Mouse (Mus musculus) brain, embryonic 14.5 days (tissue): ENCODE measurements at regions not wholly inside any gene's neighbourhood (a gene's known extent, or its start where the extent isn't known, plus 50 kb on each side); places are given as distances from the start of the nearest gene placed in this dataset.

ENCODE experiments used
- DNase-seq: peaks from one replicate; pipeline ENCODE4 v3.0.0-alpha.2; 2011; ENCODE audit warnings: low read depth
- CTCF ChIP-seq: fragments of 200-500 bp; IDR thresholded peaks from 2 replicates; pipeline ENCODE4 v1.5.1; 2012; ENCODE audit warnings: inconsistent platforms, mild to moderate bottlenecking, moderate library complexity, borderline replicate concordance; ENCODE audit not compliant: insufficient read depth, insufficient read length; ENCODE audit errors: extremely low read depth
- POLR2A ChIP-seq: fragments of 200-500 bp; IDR thresholded peaks from 2 replicates; pipeline ENCODE4 v1.6.1; 2012; ENCODE audit warnings: mild to moderate bottlenecking, inconsistent platforms, borderline replicate concordance; ENCODE audit not compliant: poor library complexity, insufficient read depth, insufficient read length, severe bottlenecking; ENCODE audit errors: extremely low read depth

DNA sequence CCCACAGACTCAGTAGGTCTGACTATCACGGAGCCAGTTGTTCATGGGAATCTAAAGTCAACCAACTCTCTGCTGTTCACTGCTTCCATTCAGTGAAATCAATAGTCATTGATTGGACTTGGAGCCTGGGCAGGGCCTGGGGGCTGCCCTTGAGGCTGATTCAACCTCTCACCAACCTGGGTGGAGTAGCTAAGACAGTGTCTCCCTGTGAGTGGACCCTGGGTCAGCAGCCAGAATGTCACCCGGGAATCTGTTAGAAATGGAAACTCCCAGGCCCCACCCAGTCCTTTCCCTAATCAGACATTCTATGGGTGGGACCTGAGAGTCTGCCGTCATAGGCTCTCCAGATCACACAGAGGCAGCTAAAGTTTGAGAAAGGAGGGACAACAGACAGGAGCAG lies 262.4 kb downstream of the Dhx35 start:
- no peak for TF ChIP-seq POLR2A
- TF ChIP-seq CTCF = no peak
- DNase-seq = no peak

DNA sequence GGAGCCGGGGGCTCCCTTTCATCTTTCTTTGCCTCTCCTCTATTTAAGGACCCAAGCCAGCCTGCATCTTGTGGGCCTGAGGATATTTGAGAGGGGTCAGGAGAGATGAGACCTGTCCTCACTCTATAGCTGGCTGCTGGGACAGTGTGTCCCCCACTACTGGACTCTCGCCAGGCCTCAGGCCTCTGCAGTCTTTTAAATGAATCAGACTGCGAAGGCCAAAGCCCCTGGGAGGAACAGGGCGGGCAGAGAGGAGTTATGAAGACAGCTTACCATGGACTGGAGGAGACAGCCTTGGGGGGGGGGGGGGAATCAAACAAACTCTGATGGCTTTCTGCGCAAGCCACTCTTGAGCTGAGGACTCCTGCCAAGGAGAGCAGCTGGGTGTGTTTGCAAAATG lies 262.9 kb downstream of the Dhx35 start:
- DNase-seq = peak; percentile 32
- no peak for TF ChIP-seq CTCF
- TF ChIP-seq POLR2A = no peak

DNA sequence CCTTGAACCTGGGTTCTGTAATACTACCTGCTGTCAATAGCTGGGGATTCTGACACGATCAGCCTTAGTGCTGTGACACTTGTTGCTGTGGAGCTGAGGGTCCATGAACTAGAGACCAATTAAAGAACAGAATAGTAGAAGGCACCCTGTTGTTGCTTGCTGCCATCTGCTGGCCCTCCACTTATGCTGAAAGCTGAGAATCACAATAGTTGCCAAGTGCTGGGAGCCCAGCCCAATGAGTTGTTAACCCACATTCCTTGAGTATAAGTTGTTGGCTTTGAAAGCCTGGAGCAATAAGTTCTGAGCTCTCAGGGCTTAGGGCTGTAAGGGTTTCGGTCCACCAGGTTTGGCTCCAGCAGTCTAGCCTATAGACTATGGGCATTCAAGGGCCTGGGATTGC lies 267.7 kb downstream of the Dhx35 start:
- TF ChIP-seq POLR2A = no peak
- no peak for TF ChIP-seq CTCF
- DNase-seq = peak; percentile 40

DNA sequence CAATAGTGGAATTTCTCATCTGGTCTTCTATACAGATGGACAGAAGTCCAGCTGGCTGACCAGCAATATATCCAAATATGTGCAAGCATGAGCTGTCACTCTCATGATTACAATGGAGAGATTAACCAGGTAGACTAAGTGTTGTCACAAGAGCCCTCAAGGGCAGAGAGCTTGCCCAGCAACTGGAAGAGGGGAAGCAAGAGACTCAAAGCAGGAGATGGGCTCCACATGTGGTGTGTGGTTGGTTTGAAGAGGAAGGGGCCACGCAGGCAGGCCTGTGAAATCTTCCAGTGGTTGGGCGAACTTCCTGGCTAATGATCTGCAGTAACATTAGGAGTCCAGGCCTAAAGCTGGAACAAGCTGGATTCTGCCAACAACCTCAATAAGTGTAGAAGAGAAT lies 268.1 kb downstream of the Dhx35 start:
- DNase-seq = no peak
- TF ChIP-seq CTCF = no peak
- TF ChIP-seq POLR2A = no peak

DNA sequence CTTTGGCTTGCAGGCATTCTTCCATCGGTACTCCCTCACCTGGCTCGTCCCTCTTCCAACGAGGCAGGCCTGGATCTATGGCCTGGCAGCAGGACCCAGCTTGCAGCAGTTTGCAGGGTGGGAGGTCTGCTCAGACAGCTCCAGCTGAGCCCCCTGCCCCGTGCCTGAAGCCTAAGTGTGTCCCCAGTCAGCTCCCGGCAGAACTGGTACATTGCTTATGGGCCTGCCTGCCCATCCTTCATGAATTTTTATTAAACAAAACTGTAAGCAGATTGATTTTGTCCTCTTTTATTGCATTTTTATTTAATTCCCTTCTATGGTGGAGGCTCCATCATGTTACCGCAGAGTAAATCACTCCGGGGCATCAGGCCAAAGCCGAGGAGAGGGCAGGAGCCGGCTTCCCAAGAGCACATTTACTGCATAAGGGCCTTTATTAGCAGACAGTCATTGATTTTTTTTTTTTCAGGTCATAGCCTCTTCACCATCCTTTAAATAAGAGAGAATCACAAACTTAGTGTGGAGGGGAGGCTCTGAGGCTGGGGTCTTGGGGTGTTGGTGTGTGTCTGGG lies 269.9 kb downstream of the Dhx35 start:
- TF ChIP-seq CTCF (no peak), POLR2A (no peak)
- DNase-seq = no peak

DNA sequence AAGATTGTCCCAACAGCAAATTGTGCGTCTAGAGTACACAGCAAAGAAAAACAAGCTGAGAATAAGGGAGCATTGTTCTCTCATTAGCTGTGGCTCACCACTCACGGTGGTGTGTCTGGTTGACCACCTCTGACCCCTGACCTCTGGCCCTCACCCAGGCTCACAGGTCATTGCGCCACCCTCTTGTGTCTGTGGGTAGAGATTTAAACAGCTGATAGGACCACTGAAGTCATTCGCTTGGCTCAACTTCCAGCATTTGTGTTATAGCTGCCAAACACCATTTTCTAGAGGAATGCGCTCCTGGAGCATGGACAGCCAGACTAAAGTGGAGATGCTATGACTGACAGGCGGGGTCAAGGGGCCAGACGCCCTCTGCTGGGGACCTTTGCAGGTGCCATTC lies 272.9 kb downstream of the Dhx35 start:
- TF ChIP-seq CTCF = no peak
- no peak for DNase-seq

DNA sequence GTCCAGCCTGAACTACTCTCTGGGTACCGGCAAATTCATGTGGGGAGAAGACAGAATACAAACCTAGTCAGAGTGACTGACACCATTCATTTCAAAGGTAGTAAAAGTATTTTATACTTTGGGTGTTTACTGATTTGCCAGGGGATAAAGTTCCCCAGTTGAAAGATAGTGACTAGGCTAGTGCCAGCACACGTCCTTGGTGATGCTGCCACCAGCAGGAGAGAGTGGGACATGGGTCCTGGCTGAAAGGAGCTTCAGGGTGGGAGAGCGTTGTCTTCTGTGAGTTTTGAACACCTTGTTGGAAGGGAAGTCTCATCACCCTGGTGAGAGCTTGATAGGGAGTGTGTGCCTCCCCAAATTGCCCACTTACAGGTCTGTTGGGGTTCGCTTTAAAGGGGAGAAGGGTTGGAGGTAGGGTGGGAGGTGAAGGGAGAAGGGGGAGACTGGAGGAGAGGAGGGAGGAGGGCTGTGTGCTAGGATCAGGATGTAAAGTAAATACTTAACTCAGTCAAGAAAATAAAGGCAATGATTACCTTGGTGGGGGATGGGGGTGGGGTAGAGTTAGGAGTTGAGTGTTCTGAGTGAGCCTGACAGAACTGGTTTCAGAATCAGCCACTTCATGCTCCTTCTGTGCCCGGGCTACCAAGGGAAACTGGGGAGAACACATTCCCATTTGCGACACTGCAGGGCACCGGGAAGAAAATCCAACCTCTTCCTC lies 273.9 kb downstream of the Dhx35 start:
- TF ChIP-seq POLR2A = no peak
- TF ChIP-seq CTCF = peak; percentile 18; the same call in 1 of the 2 replicates
- no peak for DNase-seq

DNA sequence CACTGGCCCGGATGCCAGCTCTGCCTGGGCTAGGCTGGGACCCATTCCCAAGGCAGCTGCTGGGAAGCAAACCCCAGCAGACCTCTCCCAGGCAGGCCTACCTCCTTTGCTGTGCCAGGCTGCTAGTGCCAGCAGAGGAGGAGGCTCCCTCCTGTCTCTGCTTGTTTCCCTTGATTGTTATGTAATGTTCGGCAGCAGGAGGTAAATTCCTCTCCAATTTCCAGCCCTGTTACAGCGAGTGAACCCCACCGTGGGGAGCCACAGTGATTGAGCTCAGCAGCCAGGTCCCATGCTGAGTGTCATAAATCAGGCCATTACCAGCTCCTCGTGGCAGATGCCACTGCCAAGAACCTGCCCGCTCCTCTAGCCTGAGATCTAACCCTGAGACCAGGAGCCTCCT lies 274.6 kb downstream of the Dhx35 start:
- TF ChIP-seq POLR2A (no peak), CTCF (no peak)
- peak; percentile 74 for DNase-seq

DNA sequence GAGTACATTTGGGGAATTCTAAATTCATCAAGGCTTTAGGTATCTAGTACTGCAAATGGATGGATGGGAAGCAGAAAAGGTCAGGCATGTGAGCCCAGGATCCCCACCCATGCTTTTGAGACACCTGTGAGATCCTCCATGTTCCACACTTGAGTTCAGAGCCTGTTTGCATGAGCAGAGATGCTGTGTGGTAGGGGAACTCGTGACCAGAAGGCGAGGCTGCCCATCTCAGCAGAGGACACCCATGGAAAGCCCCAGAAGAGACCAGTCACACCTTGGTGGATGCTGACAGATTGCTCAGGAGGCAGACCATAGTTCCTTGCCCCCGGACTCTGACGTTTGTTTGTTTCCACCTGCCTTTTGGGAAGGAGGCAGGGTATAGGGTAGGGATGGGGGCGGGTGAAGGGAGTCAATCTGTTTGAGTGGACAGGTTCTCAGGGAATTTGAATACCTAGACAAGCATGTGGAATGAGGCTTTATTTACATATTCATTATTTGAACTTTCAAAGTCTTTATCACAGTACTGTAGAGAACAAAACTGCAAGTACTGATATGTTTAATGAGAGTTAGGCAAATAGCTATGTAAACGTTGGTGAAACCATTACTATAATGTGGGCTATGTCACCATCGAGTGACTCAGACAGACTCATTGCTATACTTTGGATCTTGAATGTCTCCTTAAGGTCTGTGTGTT lies 278.5 kb downstream of the Dhx35 start:
- TF ChIP-seq CTCF (no peak), POLR2A (no peak)
- no peak for DNase-seq

DNA sequence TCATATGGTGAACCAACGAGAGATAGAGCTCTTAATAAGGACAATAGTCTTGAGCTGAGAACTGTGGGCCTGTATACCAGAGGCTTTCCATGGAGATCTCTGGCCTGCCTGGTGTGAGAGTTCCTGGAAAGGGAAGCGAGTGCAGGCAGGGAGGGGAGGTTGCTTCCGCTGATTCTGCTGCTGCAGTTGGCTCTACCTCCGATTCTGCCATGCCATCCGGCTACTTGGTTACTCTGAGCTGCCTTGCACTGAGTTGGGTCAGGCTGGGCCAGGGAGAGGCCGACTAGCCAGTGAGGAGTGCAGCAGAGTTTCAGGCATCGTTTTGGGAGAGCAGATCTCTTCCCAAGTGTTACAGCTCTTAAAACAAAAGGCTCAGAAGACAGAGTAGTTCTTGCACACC lies 285.2 kb downstream of the Dhx35 start:
- no peak for DNase-seq
- no peak for TF ChIP-seq CTCF
- no peak for TF ChIP-seq POLR2A

DNA sequence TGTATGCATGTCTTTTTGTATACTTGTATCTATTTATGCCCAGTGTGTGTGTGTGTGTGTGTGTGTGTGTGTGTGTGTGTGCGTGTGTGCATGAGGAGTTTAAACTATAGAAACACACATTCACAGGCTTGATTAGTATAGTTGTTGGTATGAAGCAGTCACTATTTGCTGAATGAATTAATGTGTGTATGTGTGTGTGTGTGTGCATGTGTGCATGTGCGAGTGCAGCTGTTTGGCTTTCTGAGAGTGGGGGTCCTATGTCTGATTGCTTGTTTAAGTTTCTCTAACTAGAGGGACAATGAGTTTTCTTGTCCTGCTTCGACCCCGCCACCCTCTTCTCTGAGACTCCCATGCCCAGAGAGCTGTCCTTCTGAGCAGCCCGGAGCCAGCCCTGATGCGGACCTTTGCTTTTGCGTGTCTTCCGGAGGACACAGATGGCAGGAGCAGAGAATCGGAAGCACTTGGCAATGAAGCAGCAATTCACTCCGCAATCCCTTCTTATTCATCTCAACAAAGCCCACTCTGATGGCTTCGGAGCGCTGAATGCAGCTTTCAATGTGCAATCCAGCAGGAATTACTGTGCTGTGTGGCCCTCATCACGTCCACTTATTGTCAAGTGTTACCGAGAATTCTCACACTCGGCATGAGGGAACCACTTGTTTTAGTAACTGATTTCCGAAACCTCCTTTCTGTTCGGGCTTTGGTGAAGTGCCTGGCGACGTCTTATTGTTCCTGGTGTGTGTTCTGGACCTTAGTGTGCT lies 286.4 kb downstream of the Dhx35 start:
- peak; percentile 88 for DNase-seq
- TF ChIP-seq CTCF = no peak
- no peak for TF ChIP-seq POLR2A
